Mouse (Mus musculus): Measurements from ENCODE around the gene Slco2b1. TPM values are rescaled to one million over a fixed set of nuclear protein-coding genes. Genes with fewer than 3 reads are reported as not detected.

The Slco2b1 gene
- polyA plus RNA-seq, 1 experiment from 2014 or later = 3.3 TPM

DNA sequence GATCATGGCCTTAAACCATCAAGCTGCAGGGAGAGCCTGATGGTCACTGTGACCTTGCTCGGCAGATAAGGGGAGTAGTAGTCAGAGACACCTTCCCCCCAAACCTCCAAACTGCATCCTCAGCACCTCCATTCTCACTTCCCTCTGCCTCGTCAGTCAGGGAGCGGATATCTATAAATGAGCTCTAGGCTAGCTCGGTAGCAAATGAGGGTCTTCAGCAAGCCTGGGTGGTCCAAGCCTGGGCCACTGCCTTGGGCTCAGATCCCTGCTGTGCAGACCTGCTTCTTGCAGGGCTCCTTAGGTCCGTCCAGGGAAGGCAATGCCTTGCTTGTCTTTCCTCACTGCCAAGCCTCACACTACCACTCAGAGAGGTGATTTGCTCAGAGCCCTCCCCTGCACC, 2.4 kb downstream of the Slco2b1 start:
- 71% methylated on average over 5 of the region's 5 CpGs for WGBS
- no peak overlapping the region for H3K4me2 ChIP-seq (replicated peaks; ENCODE audit: low read depth, low read length)
- no peaks in the 10 kb centered on the region for H3K27me3 ChIP-seq (ENCODE audit: control insufficient read depth, insufficient read depth, low read length)
- no peaks in the 10 kb centered on the region for H3K36me3 ChIP-seq (ENCODE audit: control insufficient read depth, insufficient read depth, low read length)
- no peak overlapping the region for H3K4me3 ChIP-seq (ENCODE audit: low read depth, low read length)
- no peak overlapping the region for H3K27ac ChIP-seq (ENCODE audit: low read length)
- H3K4me1 ChIP-seq (ENCODE audit: control insufficient read depth, insufficient read depth, low read length) = 0 out of 2 replicates have a peak, but pooled peaks cover 5% of the 10 kb centered on the region
- ATAC-seq (ENCODE audit: insufficient number of reproducible peaks, insufficient read depth, low FRiP score, low read depth) = no peak
- no peak overlapping the region for H3K9ac ChIP-seq (replicated peaks; ENCODE audit: low read depth, low read length)
- no peaks in the 10 kb centered on the region for H3K9me3 ChIP-seq (ENCODE audit: control insufficient read depth, low read depth, low read length)

DNA sequence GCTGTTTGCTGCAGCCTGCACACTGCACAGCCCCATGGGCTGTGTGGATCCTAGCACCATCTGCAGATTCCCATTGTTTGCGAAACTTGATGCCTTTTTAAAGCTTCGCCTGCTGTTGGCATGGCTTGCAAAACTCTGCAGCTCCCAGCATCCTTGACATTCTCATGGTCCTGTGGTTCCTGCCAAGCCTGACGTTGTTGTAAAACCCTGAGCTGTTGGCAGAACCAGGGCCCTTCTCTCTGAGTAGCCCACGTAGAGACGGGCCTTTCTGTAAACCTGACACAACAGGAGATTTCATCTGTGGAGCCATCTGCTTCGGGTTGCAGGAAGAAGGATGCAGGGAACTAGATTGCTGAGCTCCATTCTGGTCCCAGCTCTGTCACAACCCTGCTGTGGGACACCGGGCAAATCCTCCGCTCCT, 2.8 kb downstream of the Slco2b1 start:
- 70% methylated on average over 8 of the region's 8 CpGs for WGBS
- no peak for ATAC-seq (ENCODE audit: insufficient number of reproducible peaks, insufficient read depth, low FRiP score, low read depth)

DNA sequence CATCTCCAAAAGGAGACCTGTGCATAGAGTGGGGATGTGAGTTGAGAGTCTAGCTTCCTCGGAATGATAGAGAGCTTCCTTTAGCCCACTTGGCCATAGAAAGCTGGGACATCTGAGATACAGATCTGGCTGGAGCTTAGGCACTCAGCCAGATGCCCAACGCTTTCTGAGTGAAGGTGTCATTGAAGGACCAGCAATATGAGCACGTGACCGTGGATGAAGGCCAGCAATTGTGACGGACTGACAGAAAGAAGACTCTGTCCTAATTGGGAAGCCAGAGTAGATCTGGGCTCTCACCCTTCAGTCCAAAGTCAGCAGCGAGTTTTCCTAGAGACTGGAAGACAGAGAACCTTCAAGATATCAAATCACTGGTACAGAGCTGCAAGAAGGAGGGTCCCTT, 3.5 kb downstream of the Slco2b1 start:
- no peak for ATAC-seq (ENCODE audit: insufficient number of reproducible peaks, insufficient read depth, low FRiP score, low read depth)

More for the DNA sequence above, 2.8 kb downstream of the Slco2b1 start:
- Histone ChIP-seq H3K9me3 (ENCODE audit: control insufficient read depth, low read depth, low read length) (no peaks in the 10 kb centered on the region), H3K36me3 (ENCODE audit: control insufficient read depth, insufficient read depth, low read length) (no peaks in the 10 kb centered on the region), H3K4me3 (ENCODE audit: low read depth, low read length) (no peak overlapping the region), H3K9ac (replicated peaks; ENCODE audit: low read depth, low read length) (no peak overlapping the region), H3K4me2 (replicated peaks; ENCODE audit: low read depth, low read length) (no peak overlapping the region), H3K27ac (ENCODE audit: low read length) (no peak overlapping the region), H3K27me3 (ENCODE audit: control insufficient read depth, insufficient read depth, low read length) (no peaks in the 10 kb centered on the region), H3K4me1 (ENCODE audit: control insufficient read depth, insufficient read depth, low read length) (0 out of 2 replicates have a peak, but pooled peaks cover 5% of the 10 kb centered on the region)

DNA sequence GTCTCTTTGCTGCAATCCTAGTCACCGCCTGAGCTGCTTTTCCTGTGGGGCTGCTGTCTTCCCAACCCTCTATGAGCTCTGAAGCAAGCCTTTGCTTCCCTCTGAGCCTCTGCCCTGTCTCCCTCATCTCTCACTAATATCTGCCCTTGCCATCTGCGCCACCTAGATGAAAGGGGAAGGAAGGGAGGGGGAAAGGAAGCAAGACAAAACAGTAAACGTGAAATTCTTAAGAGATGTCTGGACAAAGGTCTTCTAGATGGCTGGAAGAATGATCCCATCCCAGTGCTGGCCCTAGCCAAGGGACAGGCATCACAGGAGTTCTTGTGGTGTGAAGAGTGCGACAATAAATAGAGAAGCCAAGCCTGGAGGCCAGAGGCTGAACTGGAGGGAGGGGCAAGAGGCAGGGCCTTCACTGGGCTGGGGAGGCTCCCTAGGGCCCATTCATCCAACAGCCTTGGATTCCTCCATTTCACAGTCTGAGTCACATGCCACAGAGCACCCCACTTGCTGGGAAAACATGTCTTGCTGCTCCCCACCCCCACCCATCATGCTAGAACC, 4.0 kb downstream of the Slco2b1 start:
- H3K9me3 ChIP-seq (ENCODE audit: control insufficient read depth, low read depth, low read length) = no peaks in the 10 kb centered on the region
- H3K4me1 ChIP-seq (ENCODE audit: control insufficient read depth, insufficient read depth, low read length) = 0 out of 2 replicates have a peak, but pooled peaks cover 5% of the 10 kb centered on the region
- no peak overlapping the region for H3K9ac ChIP-seq (replicated peaks; ENCODE audit: low read depth, low read length)
- ATAC-seq (ENCODE audit: insufficient number of reproducible peaks, insufficient read depth, low FRiP score, low read depth) = no peak
- no peak overlapping the region for H3K4me3 ChIP-seq (ENCODE audit: low read depth, low read length)
- H3K36me3 ChIP-seq (ENCODE audit: control insufficient read depth, insufficient read depth, low read length) = no peaks in the 10 kb centered on the region
- H3K4me2 ChIP-seq (replicated peaks; ENCODE audit: low read depth, low read length) = no peak overlapping the region
- no peaks in the 10 kb centered on the region for H3K27me3 ChIP-seq (ENCODE audit: control insufficient read depth, insufficient read depth, low read length)
- WGBS = 41% methylated on average over 4 of the region's 4 CpGs
- H3K27ac ChIP-seq (ENCODE audit: low read length) = no peak overlapping the region

More for the DNA sequence above, 3.5 kb downstream of the Slco2b1 start:
- Histone ChIP-seq H3K4me3 (ENCODE audit: low read depth, low read length) (no peak overlapping the region), H3K36me3 (ENCODE audit: control insufficient read depth, insufficient read depth, low read length) (no peaks in the 10 kb centered on the region), H3K9ac (replicated peaks; ENCODE audit: low read depth, low read length) (no peak overlapping the region), H3K9me3 (ENCODE audit: control insufficient read depth, low read depth, low read length) (no peaks in the 10 kb centered on the region), H3K4me1 (ENCODE audit: control insufficient read depth, insufficient read depth, low read length) (0 out of 2 replicates have a peak, but pooled peaks cover 5% of the 10 kb centered on the region), H3K27ac (ENCODE audit: low read length) (no peak overlapping the region), H3K4me2 (replicated peaks; ENCODE audit: low read depth, low read length) (no peak overlapping the region), H3K27me3 (ENCODE audit: control insufficient read depth, insufficient read depth, low read length) (no peaks in the 10 kb centered on the region)
- 89% methylated on average over 6 of the region's 6 CpGs for WGBS

- WGBS = 60% methylated on average over 4 of the region's 4 CpGs
- Histone ChIP-seq H3K36me3 (ENCODE audit: control insufficient read depth, insufficient read depth, low read length) (no peaks in the 10 kb centered on the region), H3K4me2 (replicated peaks; ENCODE audit: low read depth, low read length) (no peak overlapping the region), H3K9me3 (ENCODE audit: control insufficient read depth, low read depth, low read length) (no peaks in the 10 kb centered on the region), H3K27ac (ENCODE audit: low read length) (peak overlapping the region; percentile 44; the same call in 1 of the 2 replicates), H3K9ac (replicated peaks; ENCODE audit: low read depth, low read length) (no peak overlapping the region), H3K27me3 (ENCODE audit: control insufficient read depth, insufficient read depth, low read length) (no peaks in the 10 kb centered on the region), H3K4me3 (ENCODE audit: low read depth, low read length) (no peak overlapping the region), H3K4me1 (ENCODE audit: control insufficient read depth, insufficient read depth, low read length) (0 out of 2 replicates have a peak, but pooled peaks cover 5% of the 10 kb centered on the region)
- ATAC-seq (ENCODE audit: insufficient number of reproducible peaks, insufficient read depth, low FRiP score, low read depth) = no peak
These were observed 4.7 kb downstream of the Slco2b1 start for GRCm38 (mm10) chr7:99706341-99707037.

DNA sequence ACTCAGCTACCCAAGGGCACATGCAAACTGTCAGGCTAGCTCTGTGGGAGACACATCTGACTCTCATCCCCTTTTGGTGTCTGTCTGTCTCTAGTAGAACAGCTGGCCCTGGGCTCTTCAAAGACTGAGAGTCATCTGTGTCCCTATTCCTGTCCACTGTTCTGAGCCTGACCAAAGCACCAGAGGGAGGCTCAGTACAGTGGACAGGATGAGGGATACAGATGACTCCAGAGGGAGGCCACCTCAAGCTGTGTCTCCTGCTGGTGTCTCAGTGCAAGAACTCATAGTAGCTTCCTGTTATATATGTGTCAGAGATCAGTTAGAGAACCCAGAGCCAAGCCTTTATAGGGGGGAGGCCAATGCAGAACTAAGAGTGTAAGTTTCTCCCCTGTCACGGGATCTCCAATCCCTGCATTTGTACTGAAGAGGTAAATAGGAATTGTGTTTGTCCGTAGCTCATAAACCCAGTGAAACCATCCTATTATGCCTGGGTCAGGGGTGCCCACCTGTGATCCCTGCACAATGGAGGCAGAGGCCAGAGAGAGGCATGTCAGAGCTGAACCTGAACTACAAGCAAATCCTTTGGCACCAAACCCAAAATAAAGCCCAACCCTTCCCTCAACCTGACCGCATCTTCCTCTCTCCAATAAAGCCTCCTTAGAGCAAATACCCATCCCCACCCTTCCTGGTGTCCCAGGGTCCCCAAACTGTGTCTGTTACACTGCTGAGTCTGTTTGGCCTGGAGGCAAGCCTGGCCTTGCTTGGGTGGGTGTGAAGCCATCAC, 6.2 kb downstream of the Slco2b1 start:
- no peak overlapping the region for H3K9ac ChIP-seq (replicated peaks; ENCODE audit: low read depth, low read length)
- no peaks in the 10 kb centered on the region for H3K27me3 ChIP-seq (ENCODE audit: control insufficient read depth, insufficient read depth, low read length)
- no peak for ATAC-seq (ENCODE audit: insufficient number of reproducible peaks, insufficient read depth, low FRiP score, low read depth)
- 0 out of 2 replicates have a peak, but pooled peaks cover 5% of the 10 kb centered on the region for H3K4me1 ChIP-seq (ENCODE audit: control insufficient read depth, insufficient read depth, low read length)
- no peak overlapping the region for H3K4me2 ChIP-seq (replicated peaks; ENCODE audit: low read depth, low read length)
- no peaks in the 10 kb centered on the region for H3K36me3 ChIP-seq (ENCODE audit: control insufficient read depth, insufficient read depth, low read length)
- WGBS = 87% methylated on average over 3 of the region's 3 CpGs
- H3K4me3 ChIP-seq (ENCODE audit: low read depth, low read length) = no peak overlapping the region
- H3K27ac ChIP-seq (ENCODE audit: low read length) = no peak overlapping the region
- no peaks in the 10 kb centered on the region for H3K9me3 ChIP-seq (ENCODE audit: control insufficient read depth, low read depth, low read length)

GRCm38 (mm10) chr7:99702201-99702600, 8.9 kb downstream of the Slco2b1 start:
- no peak overlapping the region for H3K9ac ChIP-seq (replicated peaks; ENCODE audit: low read depth, low read length)
- WGBS = 23% methylated on average over 6 of the region's 6 CpGs
- H3K27ac ChIP-seq (ENCODE audit: low read length) = no peak overlapping the region
- H3K9me3 ChIP-seq (ENCODE audit: control insufficient read depth, low read depth, low read length) = no peaks in the 10 kb centered on the region
- H3K27me3 ChIP-seq (ENCODE audit: control insufficient read depth, insufficient read depth, low read length) = no peaks in the 10 kb centered on the region
- ATAC-seq (ENCODE audit: insufficient number of reproducible peaks, insufficient read depth, low FRiP score, low read depth) = no peak
- no peak overlapping the region for H3K4me3 ChIP-seq (ENCODE audit: low read depth, low read length)
- no peaks in the 10 kb centered on the region for H3K36me3 ChIP-seq (ENCODE audit: control insufficient read depth, insufficient read depth, low read length)
- H3K4me2 ChIP-seq (replicated peaks; ENCODE audit: low read depth, low read length) = no peak overlapping the region
- peaks cover 7% of the 10 kb centered on the region; the same call in 1 of the 2 replicates for H3K4me1 ChIP-seq (ENCODE audit: control insufficient read depth, insufficient read depth, low read length)

DNA sequence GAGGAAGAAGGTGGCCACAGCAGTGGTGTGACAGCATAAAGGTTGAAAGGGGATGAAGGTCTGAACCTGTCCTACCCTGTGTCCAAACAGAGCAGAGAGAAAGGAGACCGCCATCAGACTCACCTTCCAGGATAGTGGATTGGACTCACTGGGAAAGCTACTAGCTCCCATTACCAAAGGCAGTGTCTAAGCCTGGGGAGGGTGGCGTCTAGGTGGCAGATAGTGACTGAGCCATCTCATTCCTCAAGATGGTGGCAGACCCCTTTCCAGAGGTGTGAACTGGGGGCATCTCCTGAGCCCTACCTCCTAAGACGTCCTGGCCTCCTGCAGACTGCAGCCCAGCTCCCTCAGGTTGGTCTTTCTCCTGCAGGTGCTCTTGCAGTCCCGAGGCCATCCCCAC, 10.5 kb downstream of the Slco2b1 start:
- no peaks in the 10 kb centered on the region for H3K9me3 ChIP-seq (ENCODE audit: control insufficient read depth, low read depth, low read length)
- WGBS = 68% methylated on average over 4 of the region's 4 CpGs
- H3K36me3 ChIP-seq (ENCODE audit: control insufficient read depth, insufficient read depth, low read length) = no peaks in the 10 kb centered on the region
- no peak for ATAC-seq (ENCODE audit: insufficient number of reproducible peaks, insufficient read depth, low FRiP score, low read depth)
- H3K27me3 ChIP-seq (ENCODE audit: control insufficient read depth, insufficient read depth, low read length) = no peaks in the 10 kb centered on the region
- H3K4me1 ChIP-seq (ENCODE audit: control insufficient read depth, insufficient read depth, low read length) = peaks cover 3% of the 10 kb centered on the region; the same call in 1 of the 2 replicates
- H3K4me2 ChIP-seq (replicated peaks; ENCODE audit: low read depth, low read length) = no peak overlapping the region
- no peak overlapping the region for H3K9ac ChIP-seq (replicated peaks; ENCODE audit: low read depth, low read length)
- no peak overlapping the region for H3K4me3 ChIP-seq (ENCODE audit: low read depth, low read length)
- H3K27ac ChIP-seq (ENCODE audit: low read length) = no peak overlapping the region
